Mouse (Mus musculus): ENCODE data around the gene Vgll1.

DNA sequence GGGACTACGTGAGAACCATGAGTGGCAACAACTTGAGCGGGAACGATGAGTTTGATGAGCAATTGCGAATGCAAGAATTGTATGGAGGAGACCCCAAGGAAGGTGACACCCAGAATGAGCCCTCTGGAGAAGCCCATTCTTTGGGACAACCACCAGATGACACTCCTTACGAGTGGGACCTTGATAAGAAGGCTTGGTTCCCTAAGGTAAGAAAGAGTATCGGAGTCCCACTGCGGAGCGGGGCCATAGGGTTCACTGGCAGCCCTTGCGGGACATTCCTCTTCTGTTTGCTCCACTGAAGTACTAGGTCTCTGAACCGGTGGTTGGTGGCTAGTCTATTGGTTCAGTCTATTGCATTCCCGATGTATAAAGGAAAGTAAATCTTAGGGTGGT, 33.9 kb upstream of the Vgll1 start:
- TF ChIP-seq CTCF (IDR thresholded peaks at IDR 0.05; ENCODE audit: insufficient read depth, low read depth, low read length) (no peak), POLR2A (IDR thresholded peaks at IDR 0.05; ENCODE audit: insufficient read depth, low read depth, low read length) (no peak)
